Mouse (Mus musculus) midbrain, embryonic 10.5 days (tissue): Measurements from ENCODE around the gene Plbd2. TPM values are rescaled to one million over a fixed set of nuclear protein-coding genes. Genes with fewer than 3 reads are reported as not detected.

Experiments
- DNase-seq: peaks from one replicate; pipeline ENCODE4 v3.0.0-alpha.2; 2017; ENCODE audit warnings: low spot score
- H3K27ac ChIP-seq: fragments of 300-500 bp; sonication (generic); replicated peaks from 2 replicates; pipeline ENCODE4 v1.5.1; 2016; ENCODE audit warnings: mild to moderate bottlenecking
- H3K27me3 ChIP-seq: fragments of 300-500 bp; sonication (generic); 2 replicates; pipeline ENCODE4 v1.6.1; 2016; ENCODE audit warnings: low read depth, mild to moderate bottlenecking; ENCODE audit not compliant: poor library complexity, severe bottlenecking
- H3K36me3 ChIP-seq: fragments of 300-500 bp; sonication (generic); 2 replicates; pipeline ENCODE4 v1.6.1; 2016; ENCODE audit warnings: mild to moderate bottlenecking, moderate library complexity
- H3K4me1 ChIP-seq: fragments of 300-500 bp; sonication (generic); 2 replicates; pipeline ENCODE4 v1.6.1; 2016
- H3K4me3 ChIP-seq: fragments of 300-500 bp; sonication (generic); 2 replicates; pipeline ENCODE4 v1.5.1; 2016; ENCODE audit warnings: mild to moderate bottlenecking, moderate library complexity
- H3K9me3 ChIP-seq: fragments of 300-500 bp; sonication (generic); replicated peaks from 2 replicates; pipeline ENCODE4 v1.6.1; 2016; ENCODE audit warnings: mild to moderate bottlenecking
- WGBS: fragments of 180-500 bp; shearing (Covaris S2); methylation state at CpG from one replicate; pipeline ENCODE4 v1.1.7; 2016; 5-methylcytosine and 5-hydroxymethylcytosine counted together
- polyA plus RNA-seq: library from polyadenylated mRNA; unstranded; fragments of >200 nt; fragmentation: Nextera tagmentation; extraction: Ambion mirVana; gene quantifications from 2 replicates; pipeline ENCODE4 v1.2.1, GENCODE M21; 2016

The Plbd2 gene
- polyA plus RNA-seq, 1 experiment from 2014 or later, result 37.0 TPM

- H3K36me3 ChIP-seq, result no peaks in the 10 kb centered on the region
- no peak for DNase-seq
- peaks cover 8% of the 10 kb centered on the region; the same call in 1 of the 2 replicates for H3K4me1 ChIP-seq
- no peak overlapping the region for H3K4me3 ChIP-seq
- no peaks in the 10 kb centered on the region for H3K27me3 ChIP-seq
- no peak overlapping the region for H3K27ac ChIP-seq
- H3K9me3 ChIP-seq, result no peaks in the 10 kb centered on the region
- WGBS, result 93% methylated on average over 2 of the region's 2 CpGs
These were observed 21.3 kb upstream of the Plbd2 start for GRCm38 (mm10) chr5:120524736-120525135.

GRCm38 (mm10) chr5:120522649-120523048 lies 19.2 kb upstream of the Plbd2 start:
- WGBS, result 87% methylated on average over 3 of the region's 3 CpGs
- Histone ChIP-seq H3K27me3 (no peaks in the 10 kb centered on the region), H3K36me3 (no peaks in the 10 kb centered on the region), H3K27ac (no peak overlapping the region), H3K4me1 (peaks cover 12% of the 10 kb centered on the region), H3K9me3 (no peaks in the 10 kb centered on the region), H3K4me3 (no peak overlapping the region)
- DNase-seq, result no peak

- Histone ChIP-seq H3K27me3 (peaks cover 16% of the 10 kb centered on the region; the same call in 1 of the 2 replicates), H3K9me3 (no peaks in the 10 kb centered on the region), H3K36me3 (no peaks in the 10 kb centered on the region), H3K27ac (no peak overlapping the region; the same call in 1 of the 2 replicates), H3K4me3 (no peak overlapping the region), H3K4me1 (peaks cover 41% of the 10 kb centered on the region)
- WGBS, result 62% methylated on average over 9 of the region's 9 CpGs
- DNase-seq, result no peak
These were observed 14.1 kb upstream of the Plbd2 start for GRCm38 (mm10) chr5:120517552-120517951.

- H3K27ac ChIP-seq, result 0 out of 2 replicates have a peak overlapping the region, but pooled peaks have one; percentile 49
- WGBS, result 69% methylated on average over 15 of the region's 15 CpGs
These were observed 13.0 kb upstream of the Plbd2 start for GRCm38 (mm10) chr5:120516221-120516984.

GRCm38 (mm10) chr5:120515451-120515850 lies 12.0 kb upstream of the Plbd2 start:
- 68% methylated on average over 7 of the region's 7 CpGs for WGBS
- Histone ChIP-seq H3K27ac (no peak overlapping the region), H3K4me1 (peaks cover 50% of the 10 kb centered on the region), H3K36me3 (no peaks in the 10 kb centered on the region), H3K9me3 (no peaks in the 10 kb centered on the region), H3K27me3 (peaks cover 30% of the 10 kb centered on the region), H3K4me3 (no peak overlapping the region)
- DNase-seq, result no peak

More at GRCm38 (mm10) chr5:120516221-120516984, 13.0 kb upstream of the Plbd2 start:
- Histone ChIP-seq H3K4me3 (no peak overlapping the region), H3K27me3 (peaks cover 27% of the 10 kb centered on the region), H3K4me1 (peaks cover 43% of the 10 kb centered on the region), H3K9me3 (no peaks in the 10 kb centered on the region), H3K36me3 (no peaks in the 10 kb centered on the region)
- no peak for DNase-seq

GRCm38 (mm10) chr5:120514754-120515153 lies 11.3 kb upstream of the Plbd2 start:
- Histone ChIP-seq H3K27me3 (peaks cover 30% of the 10 kb centered on the region), H3K9me3 (no peaks in the 10 kb centered on the region), H3K4me3 (no peak overlapping the region), H3K27ac (no peak overlapping the region), H3K4me1 (peaks cover 56% of the 10 kb centered on the region), H3K36me3 (no peaks in the 10 kb centered on the region)
- 58% methylated on average over 4 of the region's 4 CpGs for WGBS
- no peak for DNase-seq

GRCm38 (mm10) chr5:120514031-120514677 lies 10.7 kb upstream of the Plbd2 start:
- Histone ChIP-seq H3K4me3 (no peak overlapping the region), H3K4me1 (peaks cover 56% of the 10 kb centered on the region), H3K27ac (no peak overlapping the region), H3K36me3 (no peaks in the 10 kb centered on the region), H3K27me3 (peaks cover 30% of the 10 kb centered on the region), H3K9me3 (no peaks in the 10 kb centered on the region)
- WGBS, result 89% methylated on average over 9 of the region's 9 CpGs
- no peak for DNase-seq

GRCm38 (mm10) chr5:120512911-120513555 lies 9.6 kb upstream of the Plbd2 start:
- H3K27me3 ChIP-seq, result peaks cover 30% of the 10 kb centered on the region
- H3K27ac ChIP-seq, result no peak overlapping the region
- peaks cover 56% of the 10 kb centered on the region for H3K4me1 ChIP-seq
- no peak for DNase-seq
- H3K9me3 ChIP-seq, result no peaks in the 10 kb centered on the region
- no peaks in the 10 kb centered on the region for H3K36me3 ChIP-seq
- H3K4me3 ChIP-seq, result 0 out of 2 replicates have a peak overlapping the region, but pooled peaks have one; percentile 5
- WGBS, result 41% methylated on average over 15 of the region's 15 CpGs

GRCm38 (mm10) chr5:120511643-120512220 lies 8.3 kb upstream of the Plbd2 start:
- Histone ChIP-seq H3K9me3 (no peaks in the 10 kb centered on the region), H3K4me3 (peak overlapping the region; percentile 58), H3K4me1 (peaks cover 47% of the 10 kb centered on the region), H3K27me3 (peaks cover 30% of the 10 kb centered on the region), H3K27ac (no peak overlapping the region), H3K36me3 (no peaks in the 10 kb centered on the region)
- WGBS, result 39% methylated on average over 14 of the region's 14 CpGs
- DNase-seq, result no peak

GRCm38 (mm10) chr5:120510982-120511642 lies 7.7 kb upstream of the Plbd2 start, which contains the start of gene Slc8b1:
Slc8b1 (plus strand) TSS chr5:120511168.
- H3K27me3 ChIP-seq, result peaks cover 30% of the 10 kb centered on the region
- DNase-seq, result peak; percentile 96

GRCm38 (mm10) chr5:120507311-120507710 lies 3.9 kb upstream of the Plbd2 start:
- no peak overlapping the region for H3K27ac ChIP-seq
- no peak overlapping the region for H3K4me3 ChIP-seq
- peaks cover 12% of the 10 kb centered on the region for H3K27me3 ChIP-seq
- peaks cover 36% of the 10 kb centered on the region for H3K4me1 ChIP-seq
- H3K36me3 ChIP-seq, result no peaks in the 10 kb centered on the region
- 65% methylated on average over 4 of the region's 4 CpGs for WGBS
- DNase-seq, result no peak
- no peaks in the 10 kb centered on the region for H3K9me3 ChIP-seq

More at GRCm38 (mm10) chr5:120510982-120511642, 7.7 kb upstream of the Plbd2 start, which contains the start of gene Slc8b1:
- H3K36me3 ChIP-seq, result no peaks in the 10 kb centered on the region
- 1% methylated on average over 36 of the region's 36 CpGs for WGBS
- H3K9me3 ChIP-seq, result no peaks in the 10 kb centered on the region
- peaks cover 40% of the 10 kb centered on the region for H3K4me1 ChIP-seq
- peak within 1 kb of the TSS; percentile 79 for H3K27ac ChIP-seq
- H3K4me3 ChIP-seq, result peak within 1 kb of the TSS; percentile 58

- 78% methylated on average over 9 of the region's 9 CpGs for WGBS
- Histone ChIP-seq H3K9me3 (no peaks in the 10 kb centered on the region), H3K27ac (no peak overlapping the region), H3K27me3 (peaks cover 3% of the 10 kb centered on the region), H3K4me1 (peaks cover 43% of the 10 kb centered on the region), H3K36me3 (no peaks in the 10 kb centered on the region), H3K4me3 (no peak overlapping the region)
- DNase-seq, result no peak
These were observed 3.1 kb upstream of the Plbd2 start for GRCm38 (mm10) chr5:120506490-120506889.
